Mouse (Mus musculus): ENCODE data around the gene Olfr437.
"Not testable (repeated sequence)": the region's sequence is repeated elsewhere in the genome, so short reads cannot be mapped to it uniquely, and the experiment has no call there.

The Olfr437 gene

GRCm38 (mm10) chr6:43162982-43163381, at the start of gene Olfr437:
Gene Olfr437, plus strand, starts transcription at chr6:43163282.
- DNase-seq (ENCODE audit: low read depth): no peak

- DNase-seq (ENCODE audit: low read depth): not testable (repeated sequence)
Measured at GRCm38 (mm10) chr6:43146267-43146666, 16.8 kb upstream of the Olfr437 start, which contains the start of gene Olfr237-ps1. Gene Olfr237-ps1, plus strand, starts transcription at chr6:43146567.

- DNase-seq (ENCODE audit: low read depth): no peak
Measured at GRCm38 (mm10) chr6:43159502-43159901, 3.6 kb upstream of the Olfr437 start.

- DNase-seq (ENCODE audit: low read depth): no peak
Measured at GRCm38 (mm10) chr6:43167246-43167645, 4.2 kb downstream of the Olfr437 start.

- DNase-seq (ENCODE audit: low read depth): no peak
Measured at GRCm38 (mm10) chr6:43171840-43172239, 8.8 kb downstream of the Olfr437 start, which contains the start of gene Olfr13. Gene Olfr13, plus strand, starts transcription at chr6:43172140.

GRCm38 (mm10) chr6:43178129-43178528, 15.0 kb downstream of the Olfr437 start:
- DNase-seq (ENCODE audit: low read depth): no peak

- no peak for DNase-seq (ENCODE audit: low read depth)
Measured at GRCm38 (mm10) chr6:43178584-43179501, 15.8 kb downstream of the Olfr437 start.

GRCm38 (mm10) chr6:43190986-43191385, 27.9 kb downstream of the Olfr437 start:
- no peak for DNase-seq (ENCODE audit: low read depth)

GRCm38 (mm10) chr6:43196781-43197180, 33.7 kb downstream of the Olfr437 start, which contains the start of gene Olfr435:
Gene Olfr435, plus strand, starts transcription at chr6:43197146.
- DNase-seq (ENCODE audit: low read depth): no peak

- DNase-seq (ENCODE audit: low read depth): no peak
Measured at GRCm38 (mm10) chr6:43198094-43198493, 35.0 kb downstream of the Olfr437 start.

- DNase-seq (ENCODE audit: low read depth): no peak
Measured at GRCm38 (mm10) chr6:43202786-43203185, 39.7 kb downstream of the Olfr437 start.

GRCm38 (mm10) chr6:43205355-43205754, 42.3 kb downstream of the Olfr437 start:
- no peak for DNase-seq (ENCODE audit: low read depth)

- not testable (repeated sequence) for DNase-seq (ENCODE audit: low read depth)
Measured at GRCm38 (mm10) chr6:43212873-43213272, 49.8 kb downstream of the Olfr437 start, which contains the start of gene Olfr434. Gene Olfr434, plus strand, starts transcription at chr6:43213021.
